Mouse (Mus musculus) lung, postnatal 0 days (tissue): ENCODE data around the gene Lef1. TPM values are rescaled to one million over a fixed set of nuclear protein-coding genes. Genes with fewer than 3 reads are reported as not detected.
A peak's percentile ranks its signal among the peaks of the same experiment; 100 is the strongest.

ENCODE experiments used
- ATAC-seq: fragments of 200-750 bp; cut with Nextera tagmentation; 2 replicates; pipeline ENCODE4 v1.8.0; 2017; ENCODE audit warnings: moderate library complexity
- DNase-seq: peaks from one replicate; pipeline ENCODE4 v3.0.0-alpha.2; 2016; ENCODE audit warnings: low spot score
- H3K27ac ChIP-seq: fragments of 300-500 bp; sonication (generic); 2 replicates; pipeline ENCODE4 v1.5.1; 2014; ENCODE audit warnings: antibody characterized with exemption, mild to moderate bottlenecking, low read length, mixed read lengths
- H3K27me3 ChIP-seq: fragments of 300-500 bp; sonication (generic); replicated peaks from 2 replicates; pipeline ENCODE4 v1.6.1; 2014; ENCODE audit warnings: low read length, mixed read lengths; ENCODE audit not compliant: insufficient read depth
- H3K36me3 ChIP-seq: fragments of 300-500 bp; sonication (generic); 2 replicates; pipeline ENCODE4 v1.6.1; 2014; ENCODE audit warnings: low read length, mixed read lengths; ENCODE audit not compliant: insufficient read depth
- H3K4me1 ChIP-seq: fragments of 300-500 bp; sonication (generic); 2 replicates; pipeline ENCODE4 v1.6.1; 2014; ENCODE audit warnings: antibody characterized with exemption, low read depth, low read length, mixed read lengths; ENCODE audit not compliant: insufficient read depth
- H3K4me2 ChIP-seq: fragments of 300-500 bp; sonication (generic); replicated peaks from 2 replicates; pipeline ENCODE4 v1.6.1; 2014; ENCODE audit warnings: low read depth, mild to moderate bottlenecking, low read length, moderate library complexity, mixed read lengths
- H3K4me3 ChIP-seq: fragments of 300-500 bp; sonication (generic); 2 replicates; pipeline ENCODE4 v1.5.1; 2014; ENCODE audit warnings: low read depth, low read length
- H3K9ac ChIP-seq: fragments of 300-500 bp; sonication (generic); replicated peaks from 2 replicates; pipeline ENCODE4 v1.6.1; 2014; ENCODE audit warnings: low read depth, mild to moderate bottlenecking
- H3K9me3 ChIP-seq: fragments of 300-500 bp; sonication (generic); 2 replicates; pipeline ENCODE4 v1.6.1; 2016; ENCODE audit warnings: low read length, mixed read lengths
- CTCF ChIP-seq: IDR thresholded peaks from 2 replicates; pipeline ENCODE4 v1.5.1; 2016; ENCODE audit warnings: antibody characterized with exemption, mild to moderate bottlenecking
- EP300 ChIP-seq: IDR thresholded peaks from 2 replicates; pipeline ENCODE4 v1.6.1; 2016; ENCODE audit warnings: antibody characterized with exemption, mild to moderate bottlenecking, control low read depth
- WGBS: fragments of 180-500 bp; shearing (Covaris S2); extraction: QIAGEN DNeasy Blood & Tissue Kit; methylation state at CpG from one replicate; pipeline ENCODE4 v1.1.7; 2014; 5-methylcytosine and 5-hydroxymethylcytosine counted together
- polyA plus RNA-seq: library from polyadenylated mRNA; unstranded; fragments of >200 nt; fragmentation: Nextera tagmentation; extraction: Ambion mirVana; gene quantifications from 2 replicates; pipeline ENCODE4 v1.2.1, GENCODE M21; 2015

Lef1 gene
- polyA plus RNA-seq, 1 experiment from 2014 or later = 6.2 TPM

DNA sequence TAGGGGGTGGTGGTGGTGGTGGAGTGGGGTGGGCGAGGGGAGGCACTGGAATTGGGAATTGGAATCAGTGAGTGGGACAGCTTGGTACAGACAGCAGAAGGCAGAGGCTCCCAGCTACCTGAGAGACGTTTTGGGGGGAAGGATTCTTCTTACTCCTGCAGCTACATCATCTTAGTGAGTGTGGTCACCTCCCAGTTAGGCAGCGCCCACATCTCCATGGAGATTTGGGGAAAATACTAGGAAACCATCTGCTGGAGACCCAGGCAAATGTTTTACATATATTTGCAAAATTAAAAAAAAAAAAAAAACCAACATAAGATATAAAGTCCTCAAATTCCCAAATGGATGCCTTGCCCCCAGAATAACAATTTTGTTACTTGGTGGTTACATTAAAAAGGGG is 88.7 kb downstream of the Lef1 start:
- TF ChIP-seq EP300 = no peak
- TF ChIP-seq CTCF = no peak
- WGBS = 80% methylated on average over 3 of the region's 3 CpGs
- Histone ChIP-seq H3K27me3 (no peaks in the 10 kb centered on the region), H3K4me1 (no peaks in the 10 kb centered on the region), H3K4me2 (no peak overlapping the region), H3K4me3 (no peak overlapping the region), H3K9ac (no peak overlapping the region), H3K9me3 (no peaks in the 10 kb centered on the region), H3K27ac (no peak overlapping the region), H3K36me3 (no peaks in the 10 kb centered on the region)
- ATAC-seq (no peak), DNase-seq (no peak)

DNA sequence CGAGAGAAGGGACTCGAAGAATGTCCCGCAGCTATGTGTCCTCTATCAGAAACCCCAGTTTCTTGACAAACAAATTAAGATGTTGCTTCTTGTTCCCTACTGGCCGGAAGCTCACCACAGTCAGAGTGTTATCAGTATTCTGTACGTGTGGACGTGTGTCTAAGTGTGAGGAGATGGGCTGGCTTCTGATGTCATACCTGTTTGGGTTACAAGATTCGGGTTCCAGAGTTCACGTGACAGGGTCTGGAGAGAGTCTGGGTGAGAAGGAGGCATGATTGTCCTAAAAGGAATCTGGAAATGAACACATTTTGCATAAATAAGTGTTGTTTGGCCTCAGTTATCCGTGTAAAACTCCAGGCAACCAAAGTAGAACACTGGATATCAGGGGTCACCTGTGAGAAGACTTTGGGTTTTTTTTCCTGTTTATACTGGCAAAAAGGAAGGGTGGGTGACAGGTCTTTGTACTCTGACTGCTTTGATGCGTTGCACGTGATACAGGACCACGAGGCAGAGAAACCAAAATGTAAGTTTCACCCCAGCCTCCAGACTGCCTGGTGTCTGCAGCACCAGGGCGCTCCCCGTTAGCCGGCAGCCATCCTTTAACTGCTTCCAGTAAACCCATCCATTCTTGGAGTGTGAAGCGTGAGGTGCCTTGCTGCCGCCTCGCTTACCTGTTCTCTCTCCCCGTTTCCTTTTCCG is 89.5 kb downstream of the Lef1 start:
- H3K27ac ChIP-seq = no peak overlapping the region
- 63% methylated on average over 20 of the region's 20 CpGs for WGBS
- no peak for DNase-seq
- no peaks in the 10 kb centered on the region for H3K9me3 ChIP-seq
- H3K9ac ChIP-seq = no peak overlapping the region
- H3K36me3 ChIP-seq = no peaks in the 10 kb centered on the region
- H3K4me3 ChIP-seq = no peak overlapping the region
- TF ChIP-seq EP300 (no peak), CTCF (no peak)
- no peak overlapping the region for H3K4me2 ChIP-seq
- no peak for ATAC-seq
- no peaks in the 10 kb centered on the region for H3K27me3 ChIP-seq
- H3K4me1 ChIP-seq = no peaks in the 10 kb centered on the region

DNA sequence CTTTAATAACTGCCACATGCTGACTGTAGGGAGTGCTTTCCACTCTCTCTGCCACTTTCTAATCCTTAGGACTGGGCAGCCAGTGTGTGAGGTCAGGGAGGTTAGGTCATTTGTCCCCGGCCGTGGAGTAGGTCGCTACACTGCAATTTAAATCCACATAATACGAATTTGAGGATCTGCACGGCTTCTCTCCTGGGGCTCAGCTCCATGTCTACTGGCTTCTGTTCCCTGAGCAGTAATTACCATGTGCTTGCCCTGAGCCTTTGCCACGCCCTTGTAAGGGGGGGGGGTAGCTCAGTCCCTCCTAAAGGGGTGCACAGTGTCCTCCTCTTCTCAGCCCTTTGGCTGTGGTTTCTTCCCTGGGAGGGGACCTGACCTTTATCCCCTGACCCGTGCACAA is 92.0 kb downstream of the Lef1 start:
- no peak for TF ChIP-seq CTCF
- TF ChIP-seq EP300 = no peak
- Histone ChIP-seq H3K27ac (no peak overlapping the region), H3K4me2 (no peak overlapping the region), H3K9me3 (no peaks in the 10 kb centered on the region), H3K4me3 (no peak overlapping the region), H3K9ac (no peak overlapping the region), H3K4me1 (no peaks in the 10 kb centered on the region), H3K27me3 (no peaks in the 10 kb centered on the region), H3K36me3 (no peaks in the 10 kb centered on the region)
- DNase-seq (no peak), ATAC-seq (no peak)
- WGBS = 67% methylated on average over 7 of the region's 7 CpGs

DNA sequence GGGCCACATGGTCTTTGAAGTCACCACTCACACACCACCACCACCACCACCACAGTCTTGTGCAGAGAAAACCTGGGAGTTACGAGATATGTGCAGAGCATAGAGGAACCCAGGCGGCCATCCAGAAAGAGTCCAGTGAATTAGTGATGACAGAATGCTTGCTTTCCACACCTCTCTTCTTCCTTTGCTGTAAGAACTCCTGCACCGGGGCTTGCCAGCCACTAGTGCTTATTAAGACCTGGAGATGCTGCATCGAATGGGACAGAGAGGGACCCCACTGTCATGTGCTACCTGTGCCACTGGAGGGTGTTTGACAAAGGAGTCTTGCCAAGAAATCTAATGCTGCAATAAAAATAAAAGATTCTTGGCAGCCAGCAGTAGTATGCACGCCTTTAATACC is 97.6 kb downstream of the Lef1 start:
- WGBS = 71% methylated on average over 5 of the region's 5 CpGs
- Histone ChIP-seq H3K27me3 (no peaks in the 10 kb centered on the region), H3K4me2 (no peak overlapping the region), H3K4me1 (no peaks in the 10 kb centered on the region), H3K27ac (no peak overlapping the region), H3K36me3 (no peaks in the 10 kb centered on the region), H3K9ac (no peak overlapping the region), H3K9me3 (no peaks in the 10 kb centered on the region), H3K4me3 (no peak overlapping the region)
- no peak for TF ChIP-seq CTCF
- TF ChIP-seq EP300 = no peak
- ATAC-seq (no peak), DNase-seq (no peak)

DNA sequence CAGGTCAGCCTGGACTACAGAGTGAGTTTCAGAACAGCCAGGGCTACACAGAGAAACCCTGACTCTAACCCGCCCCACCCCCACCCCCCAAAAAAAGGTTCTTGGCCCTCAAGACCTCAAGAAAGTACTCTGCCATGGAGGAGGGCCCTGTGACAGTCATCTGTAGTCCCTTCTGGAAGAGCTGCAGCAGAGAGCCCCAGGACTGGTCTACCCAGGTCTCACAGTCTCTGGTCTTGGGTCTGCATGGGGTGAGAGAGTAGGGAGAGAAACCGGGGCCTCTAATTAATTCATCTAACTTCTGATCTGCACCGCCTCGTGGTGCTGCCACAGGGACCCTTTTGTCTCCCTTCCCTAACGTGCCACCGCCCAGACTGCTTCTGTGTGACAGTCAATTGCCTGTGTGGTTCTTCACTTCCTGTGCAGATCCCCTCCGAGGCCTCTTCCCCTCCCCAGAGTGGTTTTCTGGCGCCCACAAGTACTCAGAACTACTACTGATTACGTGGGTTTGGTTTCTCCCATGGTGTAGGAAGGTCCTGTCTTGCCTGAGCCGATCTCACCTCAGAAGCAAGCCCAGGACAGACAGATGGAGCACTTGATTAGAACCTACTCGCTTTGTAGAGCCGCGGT is 98.1 kb downstream of the Lef1 start:
- no peak for DNase-seq
- Histone ChIP-seq H3K9ac (no peak overlapping the region), H3K9me3 (no peaks in the 10 kb centered on the region), H3K4me1 (no peaks in the 10 kb centered on the region), H3K27me3 (no peaks in the 10 kb centered on the region), H3K27ac (no peak overlapping the region), H3K4me3 (no peak overlapping the region), H3K4me2 (no peak overlapping the region), H3K36me3 (no peaks in the 10 kb centered on the region)
- no peak for ATAC-seq
- 71% methylated on average over 13 of the region's 13 CpGs for WGBS
- TF ChIP-seq EP300 = no peak
- no peak for TF ChIP-seq CTCF

DNA sequence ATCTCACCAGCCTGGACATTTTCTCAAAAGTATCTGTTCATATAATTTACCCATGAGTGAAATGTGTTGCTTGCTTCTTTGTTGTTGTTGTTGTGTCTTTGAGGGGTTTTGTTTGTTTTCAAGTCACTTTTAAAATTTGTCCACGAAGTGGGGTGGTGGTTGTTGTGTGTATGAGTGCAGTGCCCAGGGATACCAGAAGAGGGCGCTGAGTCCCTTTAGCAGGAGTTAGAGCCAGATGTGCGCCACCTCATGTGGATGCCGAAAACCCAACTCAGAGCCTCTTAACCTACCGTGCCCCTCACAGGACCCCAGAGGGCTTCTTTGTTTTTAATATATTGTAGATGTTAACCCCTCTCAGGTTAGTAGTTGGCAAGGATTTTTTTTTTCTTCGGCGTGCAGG is 101.9 kb downstream of the Lef1 start:
- no peak overlapping the region for H3K4me3 ChIP-seq
- H3K27ac ChIP-seq = no peak overlapping the region
- DNase-seq (no peak), ATAC-seq (no peak)
- H3K4me2 ChIP-seq = no peak overlapping the region
- peak; percentile 42 for TF ChIP-seq CTCF
- TF ChIP-seq EP300 = no peak
- 80% methylated on average over 7 of the region's 7 CpGs for WGBS
- H3K27me3 ChIP-seq = no peaks in the 10 kb centered on the region
- H3K36me3 ChIP-seq = no peaks in the 10 kb centered on the region
- H3K9me3 ChIP-seq = no peaks in the 10 kb centered on the region
- no peaks in the 10 kb centered on the region for H3K4me1 ChIP-seq
- H3K9ac ChIP-seq = no peak overlapping the region
